Mouse (Mus musculus) embryonic stem cell, embryonic (primary cell): ENCODE measurements around the gene Meiob.

ENCODE experiments used
- CTCF ChIA-PET, 4 experiments: fragments of 300-600 bp in 2 of 4; fragments of 350-600 bp in 2 of 4; sonication (Branson Sonifier 250); formaldehyde crosslinking; loops; one replicate each; lab custom pipeline; 2022; ENCODE audit warnings: inconsistent platforms in 2 of 4; lab: Charles Lee
- POLR2A ChIA-PET, 4 experiments: fragments of 300-600 bp in 2 of 4; fragments of 350-600 bp in 2 of 4; sonication (Branson Sonifier 250); formaldehyde crosslinking; loops; one replicate each; lab custom pipeline; 2022; ENCODE audit warnings: antibody characterized with exemption in 4 of 4, inconsistent platforms in 1 of 4; lab: Charles Lee

Gene Meiob

GRCm38 (mm10) chr17:24800524-24800923 is 3.6 kb upstream of the Meiob start:
- ChIA-PET CTCF (interaction anchor here in 3 of 4 experiments (0.6 to 1.9 kb wide), 13 partner anchors 8 to 144 kb away, joined by 3 to 8 read pairs (median 3); partner anchors contain the start of gene Fahd1 (in 1 of the 3)), POLR2A (interaction anchor here in 3 of 4 experiments (0.7 to 1.9 kb wide), 8 partner anchors 11 to 317 kb away, joined by 3 to 8 read pairs (median 4); partner anchors contain the start of genes Fahd1 (in 1 of the 3) and Traf7 (in 1 of the 3))

- ChIA-PET POLR2A (interaction anchor here in 3 of 4 experiments (0.6 to 1.8 kb wide), 31 partner anchors 8 to 331 kb away, joined by 3 to 8 read pairs (median 3); partner anchors contain the start of genes Hs3st6 (in 2 of the 3), Eme2 (in 1 of the 3), Fahd1 (in 1 of the 3) and Mapk8ip3 (in 1 of the 3)), CTCF (interaction anchor here (0.5 to 1.1 kb wide), 5 partner anchors 29 to 664 kb away, joined by 3 to 9 read pairs (median 5); partner anchors contain the start of gene Hagh (in 1 of the 4))
These were observed 7.1 kb downstream of the Meiob start for GRCm38 (mm10) chr17:24811211-24811610.

- ChIA-PET CTCF (no interaction called here), POLR2A (interaction anchor here in 2 of 4 experiments (0.9 to 1.8 kb wide), 5 partner anchors 9 to 38 kb away, joined by 3 to 8 read pairs (median 4); partner anchors contain the start of gene Fahd1 (in 1 of the 2))
These were observed 8.1 kb downstream of the Meiob start for GRCm38 (mm10) chr17:24812215-24812614.

GRCm38 (mm10) chr17:24815256-24815655 is 11.2 kb downstream of the Meiob start:
- CTCF ChIA-PET: interaction anchor here in 2 of 4 experiments (0.5 to 1.9 kb wide), 3 partner anchors 42 to 346 kb away, joined by 3 to 4 read pairs (median 4); no protein-coding TSS in a partner anchor
- POLR2A ChIA-PET: interaction anchor here in 3 of 4 experiments (0.6 to 2.6 kb wide), 5 partner anchors 11 to 853 kb away, joined by 3 to 9 read pairs (median 3); partner anchors contain the start of genes Meiob (in 2 of the 3), Fahd1 (in 1 of the 3) and Msrb1 (in 1 of the 3)

GRCm38 (mm10) chr17:24817503-24817902 is 13.4 kb downstream of the Meiob start:
- ChIA-PET CTCF (interaction anchor here (0.6 to 1.6 kb wide), 21 partner anchors 14 to 262 kb away, joined by 3 to 19 read pairs (median 4); partner anchors contain the start of genes Fahd1 (in 2 of the 4), Meiob (in 1 of the 4) and Spsb3 (in 1 of the 4)), POLR2A (interaction anchor here in 1 of 4 experiments (1.4 kb wide), 1 partner anchor 13 kb away, joined by 4 read pairs; the partner anchor contains the start of gene Meiob)

GRCm38 (mm10) chr17:24818172-24818571 is 14.1 kb downstream of the Meiob start:
- POLR2A ChIA-PET: interaction anchor here in 1 of 4 experiments (1.4 kb wide), 1 partner anchor 14 kb away, joined by 4 read pairs; the partner anchor contains the start of gene Meiob
- CTCF ChIA-PET: interaction anchor here (0.7 to 1.6 kb wide), 14 partner anchors 13 to 133 kb away, joined by 3 to 19 read pairs (median 4); partner anchors contain the start of genes Fahd1 (in 1 of the 4) and Meiob (in 1 of the 4)

- CTCF ChIA-PET: no interaction called here
- POLR2A ChIA-PET: interaction anchor here in 1 of 4 experiments (1.1 kb wide), 1 partner anchor 68 kb away, joined by 3 read pairs; no protein-coding TSS in a partner anchor
These were observed 15.4 kb downstream of the Meiob start for GRCm38 (mm10) chr17:24819469-24819868.

GRCm38 (mm10) chr17:24821351-24822280 is 17.5 kb downstream of the Meiob start:
- POLR2A ChIA-PET: interaction anchor here in 2 of 4 experiments (0.7 to 1.3 kb wide), 5 partner anchors 28 to 99 kb away, joined by 3 to 4 read pairs (median 3); partner anchors contain the start of genes Fahd1 (in 1 of the 2) and Hs3st6 (in 1 of the 2)
- CTCF ChIA-PET: interaction anchor here in 3 of 4 experiments (0.6 to 2.1 kb wide), 5 partner anchors 33 to 76 kb away, joined by 3 to 6 read pairs (median 3); no protein-coding TSS in a partner anchor

GRCm38 (mm10) chr17:24839842-24840241 is 35.8 kb downstream of the Meiob start, which contains the start of gene Hagh:
Gene Hagh (plus strand): TSS chr17:24840143.
- CTCF ChIA-PET: interaction anchor here (0.6 to 2.1 kb wide), 10 partner anchors 10 to 490 kb away, joined by 3 to 11 read pairs (median 4); partner anchors contain the start of genes Fahd1 (in 2 of the 4), Nubp2 (in 1 of the 4) and Spsb3 (in 1 of the 4)

GRCm38 (mm10) chr17:24840341-24840740 is 36.3 kb downstream of the Meiob start:
- ChIA-PET POLR2A (interaction anchor here in 3 of 4 experiments (0.8 to 4.0 kb wide), 15 partner anchors 10 to 121 kb away, joined by 3 to 35 read pairs (median 5); partner anchors contain the start of genes Fahd1 (in 3 of the 3), Jpt2 (in 1 of the 3), Nubp2 (in 1 of the 3) and Spsb3 (in 1 of the 3)), CTCF (interaction anchor here (0.6 to 2.1 kb wide), 19 partner anchors 9 to 379 kb away, joined by 3 to 11 read pairs (median 4); partner anchors contain the start of genes Fahd1 (in 2 of the 4), Eme2 (in 1 of the 4), Mrps34 (in 1 of the 4) and Nubp2 (in 1 of the 4))

More at GRCm38 (mm10) chr17:24839842-24840241, 35.8 kb downstream of the Meiob start, which contains the start of gene Hagh:
- POLR2A ChIA-PET: interaction anchor here in 3 of 4 experiments (0.8 to 4.0 kb wide), 15 partner anchors 9 to 121 kb away, joined by 3 to 35 read pairs (median 5); partner anchors contain the start of genes Fahd1 (in 3 of the 3), Jpt2 (in 1 of the 3), Nubp2 (in 1 of the 3) and Spsb3 (in 1 of the 3)

GRCm38 (mm10) chr17:24841133-24841532 is 37.0 kb downstream of the Meiob start:
- POLR2A ChIA-PET: interaction anchor here in 2 of 4 experiments (0.7 to 4.0 kb wide), 9 partner anchors 9 to 96 kb away, joined by 3 to 35 read pairs (median 4); partner anchors contain the start of genes Fahd1 (in 2 of the 2), Eme2 (in 1 of the 2), Mrps34 (in 1 of the 2) and Nubp2 (in 1 of the 2)
- CTCF ChIA-PET: interaction anchor here (0.9 to 2.1 kb wide), 15 partner anchors 8 to 379 kb away, joined by 3 to 11 read pairs (median 4); partner anchors contain the start of genes Fahd1 (in 2 of the 4), Eme2 (in 1 of the 4), Mrps34 (in 1 of the 4) and Spsb3 (in 1 of the 4)

- POLR2A ChIA-PET: interaction anchor here in 3 of 4 experiments (1.2 to 1.9 kb wide), 4 partner anchors 35 to 442 kb away, joined by 3 to 6 read pairs (median 4); partner anchors contain the start of genes Eme2 (in 1 of the 3) and Mrps34 (in 1 of the 3)
- CTCF ChIA-PET: interaction anchor here in 2 of 4 experiments (1.0 to 1.5 kb wide), 4 partner anchors 35 to 97 kb away, joined by 3 to 7 read pairs (median 6); no protein-coding TSS in a partner anchor
These were observed 38.5 kb downstream of the Meiob start for GRCm38 (mm10) chr17:24842631-24843030.

GRCm38 (mm10) chr17:24844525-24844924 is 40.4 kb downstream of the Meiob start:
- ChIA-PET POLR2A (interaction anchor here in 2 of 4 experiments (0.8 to 8.5 kb wide), 7 partner anchors 33 to 123 kb away, joined by 3 to 55 read pairs (median 3); no protein-coding TSS in a partner anchor), CTCF (interaction anchor here in 2 of 4 experiments (0.9 to 1.9 kb wide), 4 partner anchors 26 to 93 kb away, joined by 3 to 4 read pairs (median 4); no protein-coding TSS in a partner anchor)

GRCm38 (mm10) chr17:24847386-24847785 is 43.3 kb downstream of the Meiob start:
- ChIA-PET POLR2A (interaction anchor here in 2 of 4 experiments (0.9 to 8.5 kb wide), 7 partner anchors 16 to 38 kb away, joined by 3 to 71 read pairs (median 31); partner anchors contain the start of genes Nubp2 (in 1 of the 2) and Spsb3 (in 1 of the 2)), CTCF (interaction anchor here in 2 of 4 experiments (0.5 to 1.3 kb wide), 2 partner anchors 102 kb away, joined by 3 read pairs; no protein-coding TSS in a partner anchor)

- POLR2A ChIA-PET: interaction anchor here in 3 of 4 experiments (0.6 to 8.5 kb wide), 36 partner anchors 8 to 292 kb away, joined by 3 to 92 read pairs (median 8); partner anchors contain the start of genes Eme2 (in 2 of the 3), Igfals (in 2 of the 3), Meiob (in 2 of the 3) and Mrps34 (in 2 of the 3)
- CTCF ChIA-PET: interaction anchor here in 2 of 4 experiments (1.0 to 1.8 kb wide), 2 partner anchors 8 kb away, joined by 3 to 6 read pairs; partner anchors contain the start of gene Hagh (in 1 of the 2)
These were observed 44.5 kb downstream of the Meiob start for GRCm38 (mm10) chr17:24848600-24849031.
